Mouse (Mus musculus) G1E (cell line): ENCODE data around the gene Cope. TPM values are rescaled to one million over a fixed set of nuclear protein-coding genes. Genes with fewer than 3 reads are reported as not detected.

Experiments
- ATAC-seq: 2 replicates; pipeline ENCODE4 v1.8.0; 2016; ENCODE audit warnings: mild to moderate bottlenecking; ENCODE audit not compliant: insufficient number of reproducible peaks, poor library complexity, low FRiP score, severe bottlenecking; ENCODE audit errors: extremely low read depth
- DNase-seq: peaks from one replicate; pipeline ENCODE4 v3.0.0; 2012; ENCODE audit warnings: low spot score
- H3K27me3 ChIP-seq: 2 replicates; pipeline ENCODE4 v1.6.1; 2012; ENCODE audit warnings: mild to moderate bottlenecking, low read length, inconsistent platforms; ENCODE audit not compliant: insufficient read depth
- H3K36me3 ChIP-seq: replicated peaks from 2 replicates; pipeline ENCODE3; 2012; ENCODE audit warnings: mild to moderate bottlenecking, inconsistent platforms
- H3K4me1 ChIP-seq: 2 replicates; pipeline ENCODE4 v1.6.1; 2012; ENCODE audit warnings: low read depth, low read length, inconsistent platforms, mixed read lengths; ENCODE audit not compliant: insufficient read depth
- H3K4me3 ChIP-seq: 2 replicates; pipeline ENCODE4 v1.5.1; 2012; ENCODE audit warnings: low read depth, mild to moderate bottlenecking, inconsistent platforms, low read length, moderate library complexity, mixed read lengths
- H3K9me3 ChIP-seq: replicated peaks from 2 replicates; pipeline ENCODE4 v1.6.1; 2012; ENCODE audit warnings: inconsistent platforms
- CTCF ChIP-seq: IDR thresholded peaks from 2 replicates; pipeline ENCODE4 v1.5.1; 2012; ENCODE audit warnings: low read depth, low read length, inconsistent platforms, mixed read lengths
- GATA1 ChIP-seq: IDR thresholded peaks from 2 replicates; pipeline ENCODE4 v1.6.1; 2012; ENCODE audit warnings: borderline replicate concordance, low read length, inconsistent platforms, mixed read lengths
- GATA2 ChIP-seq: IDR thresholded peaks from 2 replicates; pipeline ENCODE4 v1.6.1; 2012; ENCODE audit warnings: low read depth, low read length, inconsistent platforms, borderline replicate concordance
- POLR2AphosphoS5 ChIP-seq: IDR thresholded peaks from 2 replicates; pipeline ENCODE4 v1.6.1; 2012; ENCODE audit warnings: low read depth, low read length, inconsistent platforms; ENCODE audit not compliant: insufficient replicate concordance
- TAL1 ChIP-seq: conservative IDR thresholded peaks from 2 replicates; pipeline ENCODE4 v1.6.1; 2012; ENCODE audit warnings: low read depth, low read length, inconsistent platforms, mixed read lengths
- polyA plus RNA-seq: library from polyadenylated mRNA; stranded (reverse); fragments of >175 nt; gene quantifications from 2 replicates; pipeline ENCODE4 v1.2.3, GENCODE M21; 2012
- total RNA-seq, 2 experiments: library from RNA; stranded (forward) in 1 of 2; stranded (reverse) in 1 of 2; fragments of 200-1000 nt in 1 of 2; fragments of >200 nt in 1 of 2; fragmentation: Nextera tagmentation in 1 of 2; gene quantifications; 2 replicates each; pipeline ENCODE4 v1.2.3; 2014 to 2017

Gene Cope
- total and polyA plus RNA-seq, 3 experiments = 78.3 to 358 (median 152) TPM

DNA sequence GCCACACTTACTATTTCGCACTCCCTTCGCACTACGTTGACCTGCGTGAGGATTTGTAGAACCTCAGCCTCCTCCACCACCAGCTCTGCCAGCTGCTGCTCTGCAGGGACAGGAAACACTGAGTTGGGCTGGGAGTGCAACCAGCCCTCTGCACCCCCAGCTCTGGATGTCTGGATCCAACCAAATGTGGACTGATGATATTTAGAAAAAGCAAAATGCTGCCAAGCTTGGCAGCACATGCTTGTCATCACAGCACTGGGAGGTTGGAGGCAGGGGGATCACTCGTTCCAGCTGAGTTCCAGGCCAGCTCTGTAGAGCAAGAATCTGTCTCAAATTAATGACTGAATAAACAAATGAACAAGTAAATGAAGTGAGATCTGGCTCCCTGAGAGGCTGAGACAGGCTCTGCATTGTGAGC lies 8.3 kb upstream of the Cope start:
- H3K4me1 ChIP-seq = no peaks in the 10 kb centered on the region
- TF ChIP-seq POLR2AphosphoS5 (no peak), TAL1 (no peak), GATA1 (no peak)
- peaks cover 3% of the 10 kb centered on the region; the same call in 1 of the 2 replicates for H3K27me3 ChIP-seq
- H3K4me3 ChIP-seq = no peak overlapping the region
- H3K36me3 ChIP-seq = peaks cover 82% of the 10 kb centered on the region
- ATAC-seq (no peak), DNase-seq (no peak)
- no peaks in the 10 kb centered on the region for H3K9me3 ChIP-seq

DNA sequence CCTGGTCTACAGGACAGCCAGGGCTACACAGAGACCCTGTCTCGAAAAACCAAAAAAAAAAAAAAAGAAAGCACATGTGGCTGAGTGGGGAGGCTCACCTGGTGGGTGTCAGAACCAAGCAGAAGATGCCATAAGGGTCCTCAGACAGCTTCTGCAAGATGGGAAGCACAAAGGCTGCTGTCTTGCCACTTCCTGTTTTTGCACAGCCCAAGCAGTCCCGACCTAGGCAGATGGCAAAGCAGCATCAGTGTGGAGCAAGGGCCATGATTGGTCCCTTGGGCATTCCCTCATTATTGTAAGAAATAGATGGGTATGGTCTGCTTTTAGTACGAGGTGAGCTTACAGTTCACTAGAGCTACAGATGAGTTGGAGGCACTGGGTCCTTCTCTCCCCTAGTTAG lies 1.4 kb upstream of the Cope start:
- Histone ChIP-seq H3K9me3 (no peaks in the 10 kb centered on the region), H3K4me1 (peaks cover 39% of the 10 kb centered on the region), H3K27me3 (no peaks in the 10 kb centered on the region), H3K4me3 (no peak overlapping the region; the same call in 1 of the 2 replicates), H3K36me3 (peaks cover 74% of the 10 kb centered on the region)
- DNase-seq = no peak
- ATAC-seq = no peak
- no peak for TF ChIP-seq GATA1
- TF ChIP-seq TAL1 = no peak
- TF ChIP-seq POLR2AphosphoS5 = no peak
- TF ChIP-seq GATA2 = no peak
- TF ChIP-seq CTCF = no peak

DNA sequence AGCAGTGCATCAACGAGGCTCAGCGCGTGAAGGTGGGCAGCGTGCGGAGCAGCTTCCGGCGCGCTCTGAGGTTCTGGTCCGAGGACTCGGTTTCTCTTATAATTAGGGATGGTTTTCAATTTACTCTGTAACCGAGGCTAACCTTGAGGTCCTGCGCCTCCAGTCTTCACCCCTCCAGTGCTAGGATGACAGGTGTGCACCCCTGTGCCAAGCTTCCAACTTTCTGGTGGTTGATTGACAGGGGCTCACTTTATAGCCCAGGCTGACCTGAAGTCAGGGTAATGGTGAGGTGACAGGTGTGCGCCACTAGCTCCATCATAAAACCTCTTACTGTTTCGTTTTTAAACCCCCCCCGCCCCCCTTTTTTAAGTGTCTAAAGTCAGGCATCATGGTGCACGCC lies 583 bp downstream of the Cope start:
- no peaks in the 10 kb centered on the region for H3K9me3 ChIP-seq
- no peak for ATAC-seq
- TF ChIP-seq POLR2AphosphoS5 (no peak), GATA2 (no peak), GATA1 (no peak), CTCF (no peak)
- peaks cover 73% of the 10 kb centered on the region for H3K36me3 ChIP-seq
- H3K4me3 ChIP-seq = peak overlapping the region; percentile 85
- peaks cover 43% of the 10 kb centered on the region for H3K4me1 ChIP-seq
- no peaks in the 10 kb centered on the region for H3K27me3 ChIP-seq
- DNase-seq = no peak

DNA sequence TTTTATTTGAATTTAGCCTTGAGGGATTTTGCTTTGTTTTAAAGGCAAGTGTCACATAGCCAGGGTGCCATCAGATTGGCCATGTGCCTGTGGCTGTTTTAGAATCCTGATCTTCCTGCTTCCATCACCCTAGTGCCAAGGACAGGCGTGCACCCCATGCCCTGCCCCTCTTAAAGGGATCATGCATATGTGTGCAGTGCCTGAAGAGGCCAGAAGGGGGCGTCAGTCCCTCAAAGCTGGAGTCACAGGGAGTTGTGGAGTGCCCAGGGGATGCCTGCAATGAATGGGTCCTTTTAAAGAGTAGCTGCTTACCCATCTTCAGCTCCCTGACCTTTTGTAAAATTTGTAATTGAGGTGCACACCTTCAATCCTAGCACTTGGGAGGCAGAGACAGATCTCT lies 7.0 kb downstream of the Cope start:
- DNase-seq (no peak), ATAC-seq (no peak)
- Histone ChIP-seq H3K4me3 (no peak overlapping the region), H3K27me3 (no peaks in the 10 kb centered on the region), H3K36me3 (peaks cover 93% of the 10 kb centered on the region), H3K4me1 (peaks cover 23% of the 10 kb centered on the region), H3K9me3 (no peaks in the 10 kb centered on the region)
- TF ChIP-seq GATA1 = no peak
- TF ChIP-seq CTCF = peak; percentile 33; the same call in 1 of the 2 replicates

DNA sequence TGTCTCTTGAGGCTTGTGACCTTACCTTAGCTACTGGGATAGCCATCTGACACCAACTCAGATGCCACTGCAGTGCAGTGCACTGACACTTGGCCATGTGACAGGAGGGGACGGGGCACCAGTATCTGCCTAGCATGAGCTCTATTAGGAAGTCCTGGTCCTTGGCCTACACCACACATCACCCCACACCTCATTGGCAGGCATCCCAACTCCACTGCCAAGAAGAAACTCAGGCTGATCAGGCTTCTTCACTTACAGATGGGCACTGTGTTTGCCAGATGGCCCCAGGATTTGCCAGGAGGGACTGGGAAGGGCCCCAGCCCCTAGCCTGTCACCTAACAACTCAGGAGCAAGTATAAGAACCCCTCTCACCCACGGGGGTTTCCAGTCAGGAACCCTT lies 11.1 kb downstream of the Cope start:
- Histone ChIP-seq H3K27me3 (peaks cover 32% of the 10 kb centered on the region), H3K36me3 (peaks cover 53% of the 10 kb centered on the region), H3K4me1 (peaks cover 22% of the 10 kb centered on the region), H3K9me3 (no peaks in the 10 kb centered on the region), H3K4me3 (no peak overlapping the region)
- DNase-seq (no peak), ATAC-seq (no peak)
- no peak for TF ChIP-seq TAL1

DNA sequence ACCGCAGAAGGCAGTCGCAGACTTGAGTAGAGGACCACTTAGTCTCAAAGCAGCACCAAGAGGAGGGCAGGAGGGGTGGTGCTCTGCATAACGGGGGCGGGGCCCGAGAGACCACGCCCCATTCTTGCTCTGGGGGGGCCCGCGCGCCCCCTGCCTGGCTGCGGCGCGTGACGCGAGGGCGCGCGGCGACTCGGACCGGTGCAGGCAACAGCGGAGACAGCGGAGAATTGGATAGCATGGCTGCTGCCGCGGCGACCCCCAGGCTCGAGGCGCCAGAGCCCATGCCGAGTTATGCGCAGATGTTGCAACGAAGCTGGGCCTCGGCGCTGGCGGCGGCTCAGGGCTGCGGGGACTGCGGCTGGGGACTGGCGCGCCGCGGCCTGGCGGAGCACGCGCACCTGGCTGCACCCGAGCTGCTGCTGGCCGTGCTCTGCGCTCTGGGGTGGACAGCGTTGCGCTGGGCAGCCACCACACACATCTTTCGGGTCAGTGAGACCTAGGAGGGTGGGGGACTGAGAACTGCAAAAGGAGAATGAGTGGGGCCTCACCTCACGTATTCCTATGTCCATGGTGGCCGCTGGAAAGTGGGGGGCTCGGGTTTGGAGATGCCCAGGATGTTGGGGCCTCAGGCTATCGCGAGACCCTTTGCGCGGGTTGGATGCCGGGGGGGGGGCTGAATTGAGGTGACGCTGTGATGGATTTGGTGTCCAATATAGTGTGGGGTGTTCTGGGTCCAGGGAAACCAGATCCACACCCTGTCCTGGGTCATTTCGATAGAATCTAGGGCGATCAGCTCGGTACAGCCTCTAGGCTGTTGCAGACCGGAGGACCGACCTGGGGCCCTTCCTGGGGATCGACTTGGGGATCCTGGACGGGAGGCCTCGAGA lies 13.5 kb downstream of the Cope start, which contains the start of gene Cers1:
Gene Cers1 (plus strand): TSS at position 152 of the 887 bp plus-strand sequence.
- ATAC-seq (no peak), DNase-seq (no peak)
- peaks cover 22% of the 10 kb centered on the region for H3K4me1 ChIP-seq
- TF ChIP-seq POLR2AphosphoS5 = no peak
- TF ChIP-seq TAL1 = no peak
- TF ChIP-seq GATA1 = no peak
- no peak for TF ChIP-seq GATA2
- no peak for TF ChIP-seq CTCF
- H3K9me3 ChIP-seq = no peaks in the 10 kb centered on the region
- peaks cover 31% of the 10 kb centered on the region for H3K36me3 ChIP-seq
- peak within 1 kb of the TSS; percentile 56; the same call in 1 of the 2 replicates for H3K4me3 ChIP-seq
- H3K27me3 ChIP-seq = peaks cover 42% of the 10 kb centered on the region
